Mouse (Mus musculus): Measurements from ENCODE around the gene Morc3. TPM values are rescaled to one million over a fixed set of nuclear protein-coding genes. Genes with fewer than 3 reads are reported as not detected.

Gene Morc3
- 26.9 TPM for polyA plus RNA-seq (2014; fragmentation: Illumina TruSeq; extraction: RNeasy Lipid Tissue Mini Kit (QIAGEN cat#74804); ENCODE audit: low read depth, low replicate concordance)

GRCm38 (mm10) chr16:93831627-93832395, at the start of gene Morc3:
Morc3 (plus strand) TSS chr16:93832121.

DNA sequence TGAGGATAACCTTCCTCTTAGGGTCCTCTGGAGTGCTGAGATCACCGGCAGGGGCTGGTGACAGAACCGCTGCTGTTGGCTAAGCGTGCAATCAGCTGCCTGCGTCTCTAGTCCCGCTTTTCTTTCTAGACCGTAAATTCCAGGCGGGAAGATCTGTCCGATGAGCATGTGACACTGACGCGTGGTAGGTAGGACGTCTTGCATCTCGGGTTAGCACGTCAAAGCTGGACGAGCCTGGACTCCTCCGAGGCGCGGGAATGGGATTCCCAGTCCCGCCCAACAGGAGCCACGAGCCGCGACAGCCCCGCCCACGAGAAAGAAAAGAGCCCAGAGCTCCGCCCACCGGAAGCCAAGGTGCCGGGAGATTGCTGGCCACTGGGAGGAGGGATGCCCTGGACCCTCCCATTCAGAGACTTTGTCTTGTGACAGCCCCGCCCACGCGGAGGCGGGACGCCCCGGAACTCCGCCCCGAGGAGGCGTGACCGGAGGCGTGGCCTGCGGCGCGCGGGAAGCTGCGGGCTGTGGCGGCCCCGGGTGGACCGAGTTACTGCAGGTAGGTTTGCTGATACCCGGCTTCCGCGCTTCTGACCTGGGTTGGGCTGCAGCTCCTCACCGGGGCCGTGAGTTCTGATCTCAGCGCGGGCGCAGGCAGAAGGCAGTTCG, 51.6 kb downstream of the Morc3 start, which contains the start of gene Chaf1b:
Chaf1b (plus strand) TSS at position 479 of the 663 bp plus-strand sequence.

Other genes starting within 250 kb of the Morc3 start
- 1.4 TPM for gene Setd4, start 228.1 kb upstream of the Morc3 start, polyA plus RNA-seq (2014; fragmentation: Illumina TruSeq; extraction: RNeasy Lipid Tissue Mini Kit (QIAGEN cat#74804); ENCODE audit: low read depth, low replicate concordance)
- gene Cbr1, start 226.3 kb upstream of the Morc3 start, polyA plus RNA-seq (2014; fragmentation: Illumina TruSeq; extraction: RNeasy Lipid Tissue Mini Kit (QIAGEN cat#74804); ENCODE audit: low read depth, low replicate concordance): 34.1 TPM
- gene Gm5678, start 204.0 kb upstream of the Morc3 start, polyA plus RNA-seq (2014; fragmentation: Illumina TruSeq; extraction: RNeasy Lipid Tissue Mini Kit (QIAGEN cat#74804); ENCODE audit: low read depth, low replicate concordance): not detected
- gene Cbr3, start 148.9 kb upstream of the Morc3 start, polyA plus RNA-seq (2014; fragmentation: Illumina TruSeq; extraction: RNeasy Lipid Tissue Mini Kit (QIAGEN cat#74804); ENCODE audit: low read depth, low replicate concordance): not detected
- gene Dop1b, start 120.2 kb upstream of the Morc3 start, polyA plus RNA-seq (2014; fragmentation: Illumina TruSeq; extraction: RNeasy Lipid Tissue Mini Kit (QIAGEN cat#74804); ENCODE audit: low read depth, low replicate concordance): 7.6 TPM
- gene Chaf1b, start 51.8 kb downstream of the Morc3 start, polyA plus RNA-seq (2014; fragmentation: Illumina TruSeq; extraction: RNeasy Lipid Tissue Mini Kit (QIAGEN cat#74804); ENCODE audit: low read depth, low replicate concordance): not detected
- gene Cldn14, start 176.7 kb downstream of the Morc3 start, polyA plus RNA-seq (2014; fragmentation: Illumina TruSeq; extraction: RNeasy Lipid Tissue Mini Kit (QIAGEN cat#74804); ENCODE audit: low read depth, low replicate concordance): 1.4 TPM

All from liver, adult 10 weeks (tissue).